Mouse (Mus musculus) lung, embryonic 15.5 days (tissue): ENCODE data around the gene Clk2. TPM values are rescaled to one million over a fixed set of nuclear protein-coding genes. Genes with fewer than 3 reads are reported as not detected.

Experiments
- ATAC-seq: fragments of 200-750 bp; cut with Nextera tagmentation; 2 replicates; pipeline ENCODE4 v1.8.0; 2017; ENCODE audit warnings: moderate number of reproducible peaks, borderline replicate concordance; ENCODE audit not compliant: low FRiP score, low TSS enrichment; ENCODE audit errors: extremely low read depth
- H3K27ac ChIP-seq: fragments of 300-500 bp; sonication (generic); 2 replicates; pipeline ENCODE4 v1.5.1; 2015; ENCODE audit warnings: moderate library complexity, mild to moderate bottlenecking, inconsistent platforms
- H3K27me3 ChIP-seq: fragments of 300-500 bp; sonication (generic); 2 replicates; pipeline ENCODE4 v1.6.1; 2015; ENCODE audit warnings: inconsistent platforms
- H3K36me3 ChIP-seq: fragments of 300-500 bp; sonication (generic); 2 replicates; pipeline ENCODE4 v1.6.1; 2015; ENCODE audit warnings: inconsistent platforms
- H3K4me1 ChIP-seq: fragments of 300-500 bp; sonication (generic); 2 replicates; pipeline ENCODE4 v1.6.1; 2015; ENCODE audit warnings: inconsistent platforms
- H3K4me2 ChIP-seq: fragments of 300-500 bp; sonication (generic); 2 replicates; pipeline ENCODE4 v1.6.1; 2015; ENCODE audit warnings: inconsistent platforms, mild to moderate bottlenecking, moderate library complexity
- H3K4me3 ChIP-seq: fragments of 300-500 bp; sonication (generic); 2 replicates; pipeline ENCODE4 v1.5.1; 2015; ENCODE audit warnings: mild to moderate bottlenecking, inconsistent platforms
- H3K9ac ChIP-seq: fragments of 300-500 bp; sonication (generic); 2 replicates; pipeline ENCODE4 v1.6.1; 2015; ENCODE audit warnings: inconsistent platforms
- H3K9me3 ChIP-seq: fragments of 300-500 bp; sonication (generic); 2 replicates; pipeline ENCODE4 v1.6.1; 2016; ENCODE audit warnings: inconsistent platforms
- whole genome bisulfite sequencing: fragments of 180-500 bp; shearing (Covaris S2); methylation state at CpG from one replicate; pipeline ENCODE4 v1.1.7; 2015; 5-methylcytosine and 5-hydroxymethylcytosine counted together
- polyA plus RNA-seq: library from polyadenylated mRNA; unstranded; fragments of >200 nt; fragmentation: Nextera tagmentation; extraction: Ambion mirVana; gene quantifications from 2 replicates; pipeline ENCODE4 v1.2.1, GENCODE M21; 2015

The Clk2 gene
- polyA plus RNA-seq, 1 experiment from 2014 or later: 28.9 TPM

- Histone ChIP-seq H3K27ac (no peak overlapping the region), H3K4me3 (no peak overlapping the region), H3K4me2 (no peak overlapping the region), H3K4me1 (peaks cover 36% of the 10 kb centered on the region), H3K9ac (no peak overlapping the region), H3K9me3 (no peaks in the 10 kb centered on the region), H3K36me3 (no peaks in the 10 kb centered on the region), H3K27me3 (peaks cover 12% of the 10 kb centered on the region)
- WGBS: 77% methylated on average over 4 of the region's 4 CpGs
- no peak for ATAC-seq
Measured at GRCm38 (mm10) chr3:89161786-89162185, 2.8 kb upstream of the Clk2 start.

GRCm38 (mm10) chr3:89163123-89163522, 1.5 kb upstream of the Clk2 start:
- H3K27ac ChIP-seq: no peak overlapping the region
- 83% methylated on average over 1 of the region's 1 CpGs for WGBS
- peaks cover 38% of the 10 kb centered on the region for H3K4me1 ChIP-seq
- no peak overlapping the region for H3K4me2 ChIP-seq
- no peaks in the 10 kb centered on the region for H3K9me3 ChIP-seq
- no peak for ATAC-seq
- peaks cover 10% of the 10 kb centered on the region for H3K27me3 ChIP-seq
- H3K4me3 ChIP-seq: no peak overlapping the region
- H3K9ac ChIP-seq: no peak overlapping the region
- H3K36me3 ChIP-seq: peaks cover 12% of the 10 kb centered on the region

GRCm38 (mm10) chr3:89163643-89164245, 851 bp upstream of the Clk2 start:
- peaks cover 38% of the 10 kb centered on the region for H3K4me1 ChIP-seq
- peak overlapping the region; percentile 66 for H3K4me2 ChIP-seq
- H3K9ac ChIP-seq: no peak overlapping the region
- peaks cover 19% of the 10 kb centered on the region for H3K36me3 ChIP-seq
- H3K4me3 ChIP-seq: peak overlapping the region; percentile 77
- H3K9me3 ChIP-seq: no peaks in the 10 kb centered on the region
- ATAC-seq: no peak
- WGBS: 69% methylated on average over 5 of the region's 5 CpGs
- H3K27ac ChIP-seq: no peak overlapping the region
- peaks cover 4% of the 10 kb centered on the region for H3K27me3 ChIP-seq

GRCm38 (mm10) chr3:89165268-89165870, 774 bp downstream of the Clk2 start:
- Histone ChIP-seq H3K36me3 (peaks cover 35% of the 10 kb centered on the region), H3K27ac (peak overlapping the region; percentile 96), H3K4me2 (peak overlapping the region; percentile 66), H3K9ac (peak overlapping the region; percentile 79), H3K4me1 (peaks cover 23% of the 10 kb centered on the region), H3K4me3 (peak overlapping the region; percentile 77), H3K9me3 (no peaks in the 10 kb centered on the region), H3K27me3 (no peaks in the 10 kb centered on the region)
- no peak for ATAC-seq
- WGBS: 16% methylated on average over 12 of the region's 12 CpGs

- H3K9me3 ChIP-seq: no peaks in the 10 kb centered on the region
- no peak overlapping the region for H3K27ac ChIP-seq
- peaks cover 45% of the 10 kb centered on the region for H3K36me3 ChIP-seq
- H3K4me2 ChIP-seq: no peak overlapping the region
- WGBS: 89% methylated on average over 19 of the region's 19 CpGs
- H3K4me3 ChIP-seq: no peak overlapping the region
- ATAC-seq: no peak
- no peaks in the 10 kb centered on the region for H3K27me3 ChIP-seq
- peaks cover 22% of the 10 kb centered on the region for H3K4me1 ChIP-seq
- H3K9ac ChIP-seq: no peak overlapping the region
Measured at GRCm38 (mm10) chr3:89166945-89167344, 2.4 kb downstream of the Clk2 start.

- Histone ChIP-seq H3K27me3 (no peaks in the 10 kb centered on the region), H3K36me3 (peaks cover 73% of the 10 kb centered on the region), H3K9ac (no peak overlapping the region), H3K9me3 (no peaks in the 10 kb centered on the region), H3K4me2 (no peak overlapping the region), H3K4me1 (peaks cover 16% of the 10 kb centered on the region), H3K27ac (no peak overlapping the region), H3K4me3 (no peak overlapping the region)
- 94% methylated on average over 11 of the region's 11 CpGs for WGBS
- no peak for ATAC-seq
Measured at GRCm38 (mm10) chr3:89174844-89175243, 10.2 kb downstream of the Clk2 start.

- Histone ChIP-seq H3K27me3 (no peaks in the 10 kb centered on the region), H3K4me2 (no peak overlapping the region), H3K36me3 (peaks cover 73% of the 10 kb centered on the region), H3K27ac (no peak overlapping the region), H3K9me3 (no peaks in the 10 kb centered on the region), H3K9ac (no peak overlapping the region), H3K4me1 (peaks cover 16% of the 10 kb centered on the region), H3K4me3 (no peak overlapping the region)
- 87% methylated on average over 10 of the region's 10 CpGs for WGBS
- no peak for ATAC-seq
Measured at GRCm38 (mm10) chr3:89175544-89175943, 10.9 kb downstream of the Clk2 start.

GRCm38 (mm10) chr3:89176421-89176820, 11.8 kb downstream of the Clk2 start:
- peak overlapping the region; percentile 44; the same call in 1 of the 2 replicates for H3K27ac ChIP-seq

GRCm38 (mm10) chr3:89177242-89178106, 12.9 kb downstream of the Clk2 start, which contains the start of gene Scamp3:
Gene Scamp3 (plus strand): TSS chr3:89177473.
- H3K4me3 ChIP-seq: peak within 1 kb of the TSS; percentile 85
- no peaks in the 10 kb centered on the region for H3K9me3 ChIP-seq
- H3K27me3 ChIP-seq: no peaks in the 10 kb centered on the region
- ATAC-seq: peak; percentile 93
- H3K27ac ChIP-seq: peak within 1 kb of the TSS; percentile 68
- peak within 1 kb of the TSS; percentile 88 for H3K4me2 ChIP-seq
- under 1% methylated on average over 43 of the region's 43 CpGs for WGBS
- peak within 1 kb of the TSS; percentile 85 for H3K9ac ChIP-seq
- peaks cover 72% of the 10 kb centered on the region for H3K36me3 ChIP-seq
- peaks cover 19% of the 10 kb centered on the region for H3K4me1 ChIP-seq

More at GRCm38 (mm10) chr3:89176421-89176820, 11.8 kb downstream of the Clk2 start:
- Histone ChIP-seq H3K4me2 (no peak overlapping the region), H3K4me3 (no peak overlapping the region), H3K36me3 (peaks cover 78% of the 10 kb centered on the region), H3K4me1 (peaks cover 16% of the 10 kb centered on the region), H3K27me3 (no peaks in the 10 kb centered on the region), H3K9ac (0 out of 2 replicates have a peak overlapping the region, but pooled peaks have one; percentile 0), H3K9me3 (no peaks in the 10 kb centered on the region)
- ATAC-seq: no peak
- 76% methylated on average over 7 of the region's 7 CpGs for WGBS

GRCm38 (mm10) chr3:89178107-89178385, 13.5 kb downstream of the Clk2 start:
- WGBS: 4% methylated on average over 6 of the region's 6 CpGs
- peak overlapping the region; percentile 85 for H3K9ac ChIP-seq
- ATAC-seq: no peak
- no peaks in the 10 kb centered on the region for H3K9me3 ChIP-seq
- no peaks in the 10 kb centered on the region for H3K27me3 ChIP-seq
- H3K27ac ChIP-seq: peak overlapping the region; percentile 68; the same call in 1 of the 2 replicates
- peak overlapping the region; percentile 85 for H3K4me3 ChIP-seq
- peaks cover 23% of the 10 kb centered on the region for H3K4me1 ChIP-seq
- H3K4me2 ChIP-seq: peak overlapping the region; percentile 88
- peaks cover 67% of the 10 kb centered on the region for H3K36me3 ChIP-seq

DNA sequence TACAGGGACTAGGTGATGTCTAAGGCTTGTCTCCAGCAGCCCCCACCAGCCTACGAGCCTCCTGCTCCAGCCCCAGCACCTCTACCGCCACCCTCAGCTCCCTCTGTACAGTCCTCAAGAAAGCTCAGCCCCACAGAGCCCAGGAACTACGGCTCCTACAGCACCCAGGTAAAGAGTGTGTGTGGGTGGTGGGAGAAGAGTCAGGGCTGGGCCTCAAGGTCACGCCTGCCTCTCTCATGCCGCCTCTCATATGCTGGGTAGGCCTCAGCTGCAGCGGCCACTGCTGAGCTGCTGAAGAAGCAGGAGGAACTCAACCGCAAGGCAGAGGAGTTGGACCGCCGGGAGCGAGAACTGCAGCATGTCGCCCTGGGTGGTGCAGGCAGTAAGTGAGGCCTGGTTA, 14.5 kb downstream of the Clk2 start:
- H3K4me1 ChIP-seq: peaks cover 31% of the 10 kb centered on the region

More for the DNA sequence above, 14.5 kb downstream of the Clk2 start:
- Histone ChIP-seq H3K4me3 (0 out of 2 replicates have a peak overlapping the region, but pooled peaks have one; percentile 85), H3K9ac (0 out of 2 replicates have a peak overlapping the region, but pooled peaks have one; percentile 85), H3K27me3 (no peaks in the 10 kb centered on the region), H3K27ac (no peak overlapping the region), H3K36me3 (peaks cover 57% of the 10 kb centered on the region), H3K9me3 (no peaks in the 10 kb centered on the region), H3K4me2 (no peak overlapping the region)
- no peak for ATAC-seq
- 90% methylated on average over 11 of the region's 11 CpGs for WGBS
